Mouse (Mus musculus): Measurements from ENCODE around the gene Spag7. TPM values are rescaled to one million over a fixed set of nuclear protein-coding genes. Genes with fewer than 3 reads are reported as not detected.

Gene Spag7
- total RNA-seq, 4 experiments from 2014 or later, result 47.4 to 54.8 (median 51.8) TPM

DNA sequence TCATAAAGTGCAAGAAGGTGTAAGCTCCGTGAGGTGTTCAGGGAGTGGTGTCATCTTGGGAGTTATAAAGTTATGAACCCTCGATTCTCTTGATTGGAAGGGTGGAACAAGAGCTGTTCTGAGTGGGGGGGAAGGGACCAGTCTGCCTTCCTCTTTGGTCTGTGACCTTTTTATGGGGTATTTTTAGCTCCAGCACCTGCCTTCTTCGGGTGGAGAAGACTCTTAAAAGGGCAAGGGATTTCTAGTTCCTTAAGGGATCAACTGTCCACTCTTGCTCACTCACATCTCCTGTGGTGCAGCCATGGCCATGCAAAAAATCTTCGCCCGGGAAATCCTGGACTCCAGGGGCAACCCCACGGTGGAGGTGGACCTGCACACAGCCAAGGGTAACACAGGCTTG is 11.6 kb downstream of the Spag7 start:
- DNase-seq (ENCODE audit: low spot score in 2 of 2), result no peak

GRCm38 (mm10) chr11:70656964-70657363 is 12.3 kb downstream of the Spag7 start, which contains the start of gene Eno3:
Gene Eno3 (plus strand): TSS chr11:70657202.
- no peak for DNase-seq (ENCODE audit: low spot score in 2 of 2)

- DNase-seq (ENCODE audit: low spot score in 2 of 2), result no peak
Observed at GRCm38 (mm10) chr11:70656456-70656927, 12.7 kb downstream of the Spag7 start.

DNA sequence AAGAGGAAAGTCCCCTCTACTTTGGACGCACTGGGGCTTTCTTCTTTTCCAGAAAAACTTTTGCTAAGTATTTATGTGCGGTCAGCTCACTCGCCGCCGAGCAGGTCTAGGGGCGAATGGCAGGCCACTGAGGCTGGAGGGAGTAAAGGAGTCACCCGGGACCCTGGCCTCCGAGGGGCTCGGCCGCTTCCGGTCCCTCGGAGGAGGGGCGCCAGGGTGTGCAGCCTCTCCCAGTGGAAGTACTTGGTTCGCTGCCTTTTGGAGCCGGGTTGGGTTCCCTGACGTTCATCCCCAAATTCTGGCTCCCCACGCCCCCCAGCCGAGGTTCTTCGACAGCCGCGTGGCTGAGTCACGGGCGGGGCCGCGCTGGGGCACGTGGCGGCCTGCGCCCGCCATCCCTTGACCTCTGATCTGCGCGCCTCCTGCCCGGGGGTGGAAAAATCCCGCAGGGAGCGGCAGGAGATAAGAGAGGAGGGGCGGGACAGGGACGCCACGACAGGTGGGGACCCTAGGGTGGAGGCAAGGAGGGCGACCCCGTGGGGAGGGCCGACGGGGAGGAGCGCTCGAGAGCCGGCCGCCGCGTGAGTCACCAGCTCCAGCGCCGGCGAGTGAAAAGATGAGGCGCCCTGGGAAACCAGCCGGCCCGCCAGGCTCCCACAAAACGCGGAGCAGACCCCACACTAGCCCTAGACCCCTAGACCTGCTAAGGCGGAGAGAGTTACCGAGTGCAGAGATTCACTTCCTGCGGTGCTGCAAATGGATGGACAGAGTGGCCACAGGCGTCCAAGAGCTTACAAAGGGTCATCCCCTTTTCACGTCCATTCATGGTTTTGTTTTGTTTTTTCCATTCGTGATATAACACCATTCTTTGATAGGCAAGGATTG is 13.4 kb downstream of the Spag7 start:
- DNase-seq (ENCODE audit: low spot score in 2 of 2), result no peak

- peak in 1 of 2 experiments; percentile 57 for DNase-seq (ENCODE audit: low spot score in 2 of 2)
Observed at GRCm38 (mm10) chr11:70654923-70655570, 14.2 kb downstream of the Spag7 start.

- DNase-seq (ENCODE audit: low spot score in 2 of 2), result peak; percentile 33 to 65
Observed at GRCm38 (mm10) chr11:70654198-70654922, 14.9 kb downstream of the Spag7 start, which contains the start of gene Pfn1. Gene Pfn1 (minus strand): TSS chr11:70654644.

DNA sequence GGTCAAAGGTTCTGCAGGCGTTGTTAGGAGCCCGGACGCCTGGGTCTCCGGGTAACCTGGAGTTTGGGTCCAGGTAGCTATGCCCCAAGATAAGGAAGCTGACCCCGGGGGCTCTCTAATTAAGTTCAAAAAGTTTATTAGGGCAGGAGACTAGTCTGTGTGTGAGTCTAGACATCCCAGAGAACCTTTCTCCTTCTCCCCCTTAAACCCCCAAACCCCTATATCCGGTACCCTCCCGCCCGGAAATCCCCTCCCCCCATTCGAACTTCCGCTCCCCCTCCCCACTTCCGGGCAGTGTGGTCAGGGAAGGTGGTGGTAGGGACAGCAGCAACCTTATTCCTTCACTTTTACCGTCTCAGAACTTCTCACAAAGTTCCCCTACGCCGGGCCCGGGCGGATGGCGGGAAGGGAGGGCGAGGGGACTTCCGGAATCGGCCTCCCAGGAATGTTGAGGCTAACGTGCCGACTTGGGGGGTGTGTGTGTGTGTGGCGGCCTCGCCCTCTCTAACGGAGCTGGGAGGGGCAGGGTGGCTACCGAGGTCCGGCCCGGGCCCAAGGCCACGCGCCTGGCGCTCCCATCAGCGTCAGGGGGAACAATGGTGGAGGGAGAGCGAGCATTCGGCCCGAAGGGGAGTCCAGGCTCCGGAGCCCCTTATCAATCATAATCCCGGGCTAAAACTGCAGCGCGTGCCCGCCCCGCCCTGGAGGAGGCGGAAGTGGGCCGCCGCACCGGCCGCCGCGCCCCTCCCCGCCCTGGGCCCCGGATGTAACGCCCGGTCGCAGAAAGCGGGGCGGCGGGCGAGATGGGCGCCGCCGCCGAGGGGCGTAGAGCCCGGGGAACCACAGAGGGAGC is 15.6 kb downstream of the Spag7 start:
- DNase-seq (ENCODE audit: low spot score in 2 of 2), result peak; percentile 3 to 7

GRCm38 (mm10) chr11:70652884-70653344 is 16.3 kb downstream of the Spag7 start:
- DNase-seq (ENCODE audit: low spot score in 2 of 2), result peak in 1 of 2 experiments; percentile 1

GRCm38 (mm10) chr11:70652029-70652883 is 17.0 kb downstream of the Spag7 start:
- DNase-seq (ENCODE audit: low spot score in 2 of 2), result peak in 1 of 2 experiments; percentile 2

- DNase-seq (ENCODE audit: low spot score in 2 of 2), result peak in 1 of 2 experiments; percentile 2
Observed at GRCm38 (mm10) chr11:70651391-70651790, 17.8 kb downstream of the Spag7 start.

DNA sequence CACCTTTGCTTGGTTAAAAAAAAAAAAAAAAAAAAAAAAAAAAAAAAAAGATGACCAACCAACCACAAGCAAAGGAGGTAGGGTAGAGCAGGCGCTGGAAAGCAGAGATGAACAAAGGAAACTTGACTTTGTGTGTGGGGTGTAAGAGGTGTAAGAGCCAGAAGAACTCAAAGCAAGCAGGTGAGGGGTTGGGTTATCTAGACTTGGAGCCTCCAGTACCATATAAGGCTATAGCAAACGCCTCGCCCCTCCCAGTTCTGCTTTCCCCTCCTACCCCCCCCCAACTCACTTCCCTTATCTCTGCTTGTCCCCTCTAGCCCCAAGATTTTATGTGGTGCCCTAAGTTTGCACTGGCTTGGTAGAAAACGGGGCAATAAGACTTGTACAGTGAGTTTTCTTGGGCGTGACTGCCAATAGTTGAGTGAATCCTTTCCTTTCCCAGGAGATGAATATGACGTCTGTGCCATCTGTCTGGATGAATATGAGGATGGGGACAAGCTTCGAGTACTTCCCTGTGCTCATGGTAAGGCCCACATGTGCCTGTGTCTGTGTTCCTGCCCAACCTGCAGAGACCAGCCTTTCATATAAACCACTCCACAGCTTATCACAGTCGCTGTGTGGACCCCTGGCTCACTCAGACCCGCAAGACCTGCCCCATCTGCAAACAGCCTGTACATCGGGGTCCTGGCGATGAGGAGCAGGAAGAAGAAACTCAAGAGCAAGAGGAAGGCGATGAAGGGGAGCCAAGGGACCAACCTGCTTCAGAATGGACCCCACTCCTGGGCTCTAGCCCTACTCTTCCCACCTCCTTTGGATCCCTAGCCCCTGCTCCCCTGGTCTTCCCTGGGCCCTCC is 18.7 kb downstream of the Spag7 start:
- DNase-seq (ENCODE audit: low spot score in 2 of 2), result peak; percentile 7 to 16

GRCm38 (mm10) chr11:70649185-70649734 is 20.0 kb downstream of the Spag7 start:
- DNase-seq (ENCODE audit: low spot score in 2 of 2), result peak; percentile 2 to 11

- no peak for DNase-seq (ENCODE audit: low spot score in 2 of 2)
Observed at GRCm38 (mm10) chr11:70648512-70648911, 20.7 kb downstream of the Spag7 start.

DNA sequence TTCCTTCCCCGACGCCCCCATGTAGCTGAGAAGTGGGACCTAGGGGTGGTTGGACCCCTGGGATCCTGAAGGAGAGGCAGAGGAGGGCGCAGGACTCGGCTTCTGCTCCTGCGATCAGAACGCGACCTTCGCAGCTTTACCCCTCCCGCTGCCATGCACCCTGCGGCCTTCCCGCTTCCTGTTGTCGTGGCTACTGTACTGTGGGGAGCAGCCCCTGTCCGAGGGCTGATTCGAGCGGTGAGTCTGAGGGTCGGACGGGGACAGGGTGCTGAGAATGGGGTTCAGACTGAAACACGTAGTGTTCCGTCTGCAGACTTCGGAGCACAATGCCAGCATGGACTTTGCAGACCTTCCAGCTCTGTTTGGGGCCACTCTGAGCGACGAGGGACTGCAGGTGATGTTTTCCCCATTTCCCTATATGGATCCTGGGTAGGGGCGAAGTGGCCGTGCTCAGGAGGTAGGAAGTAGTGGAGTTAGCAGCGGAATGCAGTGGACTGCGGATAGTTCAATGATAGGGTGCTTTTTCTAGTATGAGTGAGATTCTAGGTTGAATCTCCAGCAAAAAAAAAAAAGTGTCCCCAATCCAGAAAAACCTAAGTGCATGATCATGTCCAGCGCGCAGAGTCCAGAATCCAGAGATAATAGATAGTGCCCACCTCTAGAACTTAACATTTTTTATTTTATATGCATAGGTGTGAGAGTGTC is 21.3 kb downstream of the Spag7 start:
- DNase-seq (ENCODE audit: low spot score in 2 of 2), result peak; percentile 11 to 20

DNA sequence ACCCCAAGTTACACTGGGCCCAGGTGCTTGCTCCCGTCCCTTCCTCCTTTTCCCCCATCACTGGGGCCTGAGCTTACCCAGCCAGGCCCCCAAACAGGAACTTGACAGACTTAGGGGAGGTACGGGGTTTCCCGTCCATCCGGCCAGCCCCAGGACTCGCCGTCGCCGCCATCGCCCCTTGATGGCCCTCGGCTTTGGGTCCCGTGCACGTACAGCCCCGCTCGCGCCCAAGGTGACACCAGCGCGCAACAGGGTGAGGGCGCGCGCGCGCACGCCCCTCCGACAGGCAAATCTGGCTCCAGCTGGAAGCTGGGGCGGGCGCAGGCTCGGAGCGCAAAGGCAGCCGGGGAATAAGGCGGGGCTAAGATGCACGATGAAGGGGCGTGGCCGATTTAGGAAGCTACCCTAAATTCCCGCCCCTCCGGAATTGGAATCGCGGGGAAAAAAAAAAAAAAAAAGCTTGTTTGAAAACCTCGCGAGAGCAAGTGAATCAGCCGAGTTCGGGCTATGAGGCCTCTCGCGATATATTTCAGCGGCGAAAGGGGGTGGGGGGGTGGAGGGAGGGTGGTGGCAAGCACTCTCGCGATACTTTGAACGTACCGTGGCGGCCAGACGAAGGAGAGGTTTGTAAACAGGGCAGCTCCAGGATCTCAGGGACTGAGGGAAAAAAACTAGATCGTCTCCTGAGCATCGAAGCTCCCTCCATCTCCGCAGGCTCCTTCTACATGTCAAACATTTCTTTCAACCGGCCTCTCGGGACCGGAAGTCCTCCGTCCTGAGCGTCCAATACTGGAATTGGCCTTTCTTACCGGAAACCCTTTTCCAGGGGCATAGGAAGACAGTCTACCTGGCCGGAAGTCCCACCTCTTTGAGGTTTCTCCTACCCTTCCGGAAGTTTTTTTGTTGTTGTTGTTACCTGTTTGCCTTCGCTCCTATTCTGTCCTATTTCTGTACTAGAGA is 22.2 kb downstream of the Spag7 start, which contains the start of the genes Rnf167 and Slc25a11:
Gene Rnf167, plus strand, starts transcription at position 545 of the 960 bp plus-strand sequence.
Gene Slc25a11, minus strand, starts transcription at position 789 of the 960 bp plus-strand sequence.
- DNase-seq (ENCODE audit: low spot score in 2 of 2), result peak; percentile 96

- no peak for DNase-seq (ENCODE audit: low spot score in 2 of 2)
Observed at GRCm38 (mm10) chr11:70646259-70646555, 23.0 kb downstream of the Spag7 start.

Measured in layer of hippocampus, adult 8-10 months (tissue).